Mouse (Mus musculus) R1 (cell line): Measurements from ENCODE around the gene Gm20422.
A peak's percentile ranks its signal among the peaks of the same experiment; 100 is the strongest.

Experiments
- DNase-seq: peaks from one replicate; pipeline ENCODE4 v3.0.0-alpha.2; 2018; ENCODE audit warnings: low read depth, low spot score

The Gm20422 gene

DNA sequence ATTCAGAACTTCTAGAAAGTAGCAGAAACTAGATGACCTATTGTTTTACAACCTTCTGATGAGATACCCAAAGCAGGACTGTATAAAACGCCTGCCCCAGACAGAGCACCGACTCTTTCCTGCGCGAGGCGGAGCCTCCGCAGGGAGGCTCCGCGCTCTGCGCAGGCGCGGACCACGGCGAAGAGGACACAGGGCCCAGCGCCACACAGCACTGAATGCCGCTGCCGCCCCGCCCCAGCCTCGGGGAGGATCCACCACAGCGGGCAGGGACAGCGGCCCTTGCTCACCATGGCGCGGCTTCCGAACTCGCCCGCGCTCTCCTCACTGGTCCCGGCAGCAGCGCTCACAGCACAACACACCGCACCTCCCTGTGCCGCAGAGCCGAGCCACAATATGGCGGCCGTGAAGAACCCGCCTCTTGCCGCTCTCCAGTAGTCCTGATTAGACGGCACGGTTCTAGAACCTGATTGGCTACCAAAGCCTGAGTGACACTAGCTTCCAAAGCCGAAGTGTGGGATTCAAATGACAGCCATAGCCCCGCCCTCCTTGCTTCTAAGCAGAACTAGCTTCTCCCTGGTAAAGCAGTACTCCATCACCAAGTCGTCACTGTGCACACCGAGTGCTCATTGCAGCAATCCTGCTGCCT, at the start of gene Gm20422:
Gm20422 (minus strand) TSS at position 384 of the 646 bp plus-strand sequence.
- peak; percentile 100 for DNase-seq

DNA sequence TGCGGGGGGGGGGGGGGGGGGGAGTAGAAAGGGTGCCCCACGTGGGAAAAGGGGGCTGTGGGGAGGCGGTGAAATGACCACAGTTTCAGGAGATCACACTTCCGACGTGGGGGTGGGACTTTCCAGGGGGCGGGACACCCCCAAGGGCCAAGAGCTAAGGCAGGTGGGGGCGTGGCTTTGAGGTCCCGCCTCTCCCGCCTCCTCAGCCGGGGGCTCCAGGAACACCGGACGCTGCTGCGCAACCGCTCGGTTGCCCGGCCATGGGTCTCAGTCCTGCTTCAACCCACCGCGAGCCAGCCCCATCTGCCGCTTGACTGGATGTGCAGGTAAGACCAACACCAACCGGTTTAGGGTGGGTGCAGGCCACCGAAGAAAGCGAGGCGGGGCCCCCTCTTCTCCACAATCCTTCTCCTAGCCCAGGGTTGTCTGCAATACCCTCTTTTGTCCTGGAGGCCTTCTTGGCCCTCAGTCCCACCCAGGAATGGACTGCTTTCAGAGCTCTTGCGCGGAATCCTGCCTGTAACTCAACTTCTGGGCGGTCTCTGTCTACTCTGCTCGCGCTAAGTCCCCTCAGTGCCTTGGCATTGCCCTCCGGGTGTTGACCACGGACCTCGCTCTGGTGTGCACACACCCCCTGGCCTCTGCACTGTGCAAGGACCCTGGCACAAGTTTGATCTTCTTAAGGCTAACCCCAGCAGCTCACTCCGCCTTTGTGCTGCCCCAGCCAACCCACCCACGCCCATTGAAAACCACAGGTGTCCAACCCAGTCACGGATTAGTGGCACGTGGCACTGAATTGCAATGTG, 47.9 kb upstream of the Gm20422 start, which contains the start of gene Lpar2:
Lpar2 (plus strand) TSS at position 44 of the 806 bp plus-strand sequence.
- DNase-seq: peak; percentile 85

DNA sequence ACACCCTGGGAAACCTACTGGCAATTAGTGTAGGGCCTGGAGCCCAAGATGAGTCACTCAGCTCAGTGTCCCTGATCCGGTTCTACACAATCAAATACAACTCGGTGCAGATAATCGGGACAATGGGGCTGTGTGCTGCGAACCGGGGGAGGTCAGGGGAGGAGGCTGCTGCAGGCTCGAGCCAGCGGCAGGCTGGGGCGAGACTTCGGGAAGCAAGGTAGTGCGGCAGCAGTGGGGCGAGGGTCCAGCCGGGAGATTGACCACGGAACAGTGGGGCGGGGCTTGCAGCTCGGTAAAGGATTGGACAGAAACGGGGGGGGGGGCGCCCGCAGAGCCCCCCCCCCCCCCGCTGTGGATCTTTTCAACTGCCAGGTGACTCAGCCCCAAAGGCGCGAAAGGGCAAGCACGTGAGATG, 47.3 kb upstream of the Gm20422 start:
- DNase-seq: peak; percentile 73

DNA sequence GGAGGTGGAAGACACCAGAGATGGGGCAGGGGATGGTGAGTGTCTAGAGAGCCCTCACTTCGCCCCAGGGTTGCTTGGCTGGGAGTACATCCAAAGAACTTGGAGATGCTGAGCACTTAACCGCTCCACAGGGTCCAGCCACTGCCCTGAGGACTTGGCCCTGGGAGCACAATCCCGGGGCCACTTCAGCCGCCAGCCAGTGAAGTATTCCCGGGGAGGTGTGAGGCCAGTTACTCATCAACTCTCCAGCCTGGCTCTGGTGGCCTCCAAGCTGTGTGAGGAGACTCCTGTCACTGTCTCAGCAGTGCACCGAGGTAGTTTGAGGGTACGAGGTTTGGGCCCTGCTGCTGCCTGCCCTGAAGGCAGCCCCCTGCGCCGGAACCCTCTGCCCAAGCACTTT, 45.8 kb upstream of the Gm20422 start:
- no peak for DNase-seq

DNA sequence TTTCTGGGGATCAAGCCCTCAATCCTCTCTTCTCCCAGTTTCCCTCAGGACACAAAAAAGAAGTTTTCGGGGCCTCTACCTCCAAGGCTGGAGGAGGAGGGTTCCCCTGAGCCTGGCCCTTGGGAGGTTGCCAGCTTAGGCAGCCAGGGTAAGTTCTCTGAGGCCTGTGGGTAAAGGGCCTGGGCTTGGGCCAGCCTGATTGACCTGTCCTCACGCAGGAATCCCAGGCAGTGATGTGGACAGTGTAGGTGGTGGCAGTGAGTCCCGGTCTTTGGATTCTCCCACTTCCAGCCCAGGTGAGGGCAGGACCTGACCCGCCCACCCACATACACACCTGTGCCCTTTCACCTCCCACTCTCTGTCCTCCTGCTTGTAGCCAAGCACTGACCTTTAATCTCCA, 40.7 kb upstream of the Gm20422 start:
- DNase-seq: no peak

DNA sequence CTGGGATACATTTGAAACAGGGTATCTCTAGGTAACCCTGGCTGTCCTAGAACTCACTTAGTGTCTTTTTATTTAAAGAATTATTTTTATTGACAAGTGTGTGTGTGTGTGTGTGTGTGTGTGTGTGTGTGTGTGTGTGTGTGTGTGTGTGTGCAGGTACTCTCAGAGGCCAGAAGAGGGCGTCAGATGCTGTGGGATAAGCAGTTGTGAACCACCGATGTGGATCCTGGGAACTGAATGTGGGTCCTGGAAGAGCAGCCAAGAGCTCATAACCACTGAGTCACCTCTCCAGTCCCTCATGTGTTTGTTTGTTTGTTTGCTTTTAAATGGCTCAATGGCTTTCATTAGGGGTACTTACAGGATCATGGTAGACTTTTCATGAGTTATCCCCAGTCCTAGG, 40.2 kb upstream of the Gm20422 start:
- peak; percentile 79 for DNase-seq

DNA sequence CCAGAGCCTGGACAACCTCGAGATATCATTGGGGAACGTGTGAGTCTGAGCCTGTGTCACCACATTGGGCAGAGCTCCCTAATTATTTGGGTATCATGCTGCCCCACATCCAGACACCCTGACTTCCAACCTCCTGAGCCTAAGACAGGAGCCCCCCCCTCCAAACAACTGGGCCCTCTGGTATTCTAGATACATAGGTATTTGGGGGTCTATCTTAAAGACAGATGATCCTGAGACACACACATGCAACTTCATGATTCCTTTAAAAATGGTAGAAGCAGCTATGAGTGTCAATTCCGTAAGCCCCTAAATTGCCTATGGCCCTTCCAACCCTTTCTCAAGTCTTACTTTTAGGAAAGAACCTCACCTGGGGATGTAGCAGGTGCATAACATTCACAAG, 35.1 kb upstream of the Gm20422 start:
- DNase-seq: no peak

DNA sequence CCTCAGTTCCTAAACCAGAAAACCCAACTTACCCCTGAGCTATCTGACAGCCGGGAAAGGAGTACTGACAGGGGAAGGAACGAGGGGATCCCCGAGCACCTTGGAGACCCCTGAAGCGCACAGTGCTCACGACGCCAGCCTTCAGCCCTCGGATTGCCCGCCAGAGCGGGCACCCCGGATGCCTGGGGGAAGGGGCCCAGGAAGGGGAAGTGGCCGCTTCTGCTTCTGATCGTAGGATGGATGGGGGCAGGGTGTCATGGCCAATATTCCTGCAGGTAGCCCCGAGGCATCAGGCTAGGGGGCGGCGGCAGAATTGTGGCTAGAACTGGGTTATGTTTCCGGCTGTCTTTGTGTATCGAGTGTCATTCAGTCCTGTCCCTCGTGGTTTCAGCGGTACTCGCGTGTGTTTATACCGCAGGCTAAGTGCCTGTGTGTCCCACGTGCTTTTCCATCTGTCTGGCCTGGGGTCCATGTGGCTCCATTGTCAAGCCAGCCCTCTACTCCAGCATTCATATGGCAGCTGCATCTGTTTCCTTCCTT, 34.2 kb upstream of the Gm20422 start:
- no peak for DNase-seq

DNA sequence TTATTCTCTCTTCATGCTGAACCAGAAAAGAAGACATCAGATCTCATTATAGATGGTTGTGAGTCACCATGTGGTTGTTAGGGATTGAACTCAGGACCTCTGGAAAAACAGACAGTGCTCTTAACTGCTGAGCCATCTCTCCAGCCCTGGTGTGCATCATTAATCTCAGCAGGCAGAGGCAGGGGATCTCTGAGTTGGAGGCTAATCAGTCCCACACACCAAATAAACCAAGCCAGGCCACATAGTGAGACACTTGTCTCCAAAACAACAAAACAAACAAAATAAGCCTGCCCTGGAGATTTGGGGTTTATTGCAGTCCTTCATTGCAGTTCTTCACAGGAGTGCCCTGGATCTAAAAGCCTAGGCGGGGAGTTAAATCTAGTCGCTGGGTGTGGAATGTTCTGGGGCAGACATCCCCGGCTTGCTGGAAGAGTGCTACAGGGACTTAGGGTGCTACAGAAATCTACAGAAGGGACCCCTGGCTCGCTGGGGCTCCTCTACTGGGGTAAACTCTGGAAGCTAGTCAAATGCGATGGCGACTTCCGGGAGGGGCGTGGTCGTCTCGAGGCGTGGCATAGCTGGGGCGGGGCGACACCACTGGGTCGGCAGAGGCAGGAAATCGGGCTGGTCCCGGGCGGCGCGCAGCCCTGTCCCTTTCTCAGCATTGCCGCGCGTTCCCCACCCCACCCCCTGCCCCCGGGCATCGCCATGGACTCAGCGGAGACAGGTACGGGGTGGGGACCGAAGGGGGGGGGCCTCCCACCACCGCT, 33.6 kb upstream of the Gm20422 start, which contains the start of gene Gmip:
Gmip (plus strand) TSS at position 586 of the 770 bp plus-strand sequence.
- peak; percentile 78 for DNase-seq

DNA sequence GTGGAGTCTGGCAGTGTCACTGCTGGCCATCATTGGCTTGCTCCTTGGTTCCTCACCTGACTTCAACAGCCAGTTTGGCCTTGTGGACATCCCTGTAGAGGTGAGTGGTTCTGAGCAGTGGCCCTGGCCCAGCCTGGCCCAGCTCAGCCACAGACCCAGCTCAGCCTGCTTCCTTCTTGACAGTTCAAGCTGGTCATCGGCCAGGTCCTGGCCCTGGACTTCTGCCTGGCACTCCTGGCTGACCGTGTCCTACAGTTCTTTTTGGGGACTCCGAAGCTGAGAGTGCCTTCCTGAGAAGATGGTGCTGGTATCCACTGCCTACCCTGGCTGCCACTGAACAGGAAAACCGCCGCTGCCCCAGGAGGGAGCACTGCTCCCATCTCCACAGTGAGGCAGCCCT, 32.5 kb upstream of the Gm20422 start:
- DNase-seq: no peak

DNA sequence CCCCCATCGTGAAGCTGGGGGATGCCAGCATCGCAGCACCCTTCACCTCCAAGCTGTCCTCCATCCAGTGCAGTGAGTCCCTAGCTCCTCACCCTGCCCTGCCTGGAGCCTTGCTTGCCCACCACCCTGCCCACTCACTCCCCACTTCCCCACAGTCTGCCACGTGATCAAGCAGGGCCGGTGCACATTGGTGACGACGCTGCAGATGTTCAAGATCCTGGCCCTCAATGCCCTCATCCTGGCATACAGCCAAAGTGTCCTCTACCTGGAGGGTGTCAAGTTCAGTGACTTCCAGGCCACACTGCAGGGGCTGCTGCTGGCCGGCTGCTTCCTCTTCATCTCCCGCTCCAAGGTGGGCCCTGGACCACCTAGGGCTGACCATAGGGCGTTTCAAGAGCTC, 30.8 kb upstream of the Gm20422 start:
- no peak for DNase-seq

DNA sequence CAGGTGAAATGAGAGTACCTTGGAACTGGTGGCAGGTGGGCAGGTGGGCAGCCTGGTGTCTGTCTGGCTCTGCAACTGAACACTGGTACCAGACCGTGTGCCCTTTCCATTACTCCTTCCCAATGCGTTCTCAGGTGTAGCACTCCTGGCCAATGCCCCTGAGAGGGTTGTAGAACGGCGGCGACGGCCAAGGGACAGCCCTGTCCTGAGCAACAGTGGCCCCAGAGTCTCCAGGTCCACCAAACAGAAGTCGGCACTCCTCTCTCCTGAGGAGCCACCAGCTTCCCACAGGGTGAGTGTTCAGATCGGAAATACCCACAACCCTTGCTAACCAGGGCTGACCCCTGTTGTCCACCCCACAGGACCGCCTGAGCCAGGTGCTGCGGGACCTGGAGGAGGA, 30.4 kb upstream of the Gm20422 start:
- DNase-seq: no peak

DNA sequence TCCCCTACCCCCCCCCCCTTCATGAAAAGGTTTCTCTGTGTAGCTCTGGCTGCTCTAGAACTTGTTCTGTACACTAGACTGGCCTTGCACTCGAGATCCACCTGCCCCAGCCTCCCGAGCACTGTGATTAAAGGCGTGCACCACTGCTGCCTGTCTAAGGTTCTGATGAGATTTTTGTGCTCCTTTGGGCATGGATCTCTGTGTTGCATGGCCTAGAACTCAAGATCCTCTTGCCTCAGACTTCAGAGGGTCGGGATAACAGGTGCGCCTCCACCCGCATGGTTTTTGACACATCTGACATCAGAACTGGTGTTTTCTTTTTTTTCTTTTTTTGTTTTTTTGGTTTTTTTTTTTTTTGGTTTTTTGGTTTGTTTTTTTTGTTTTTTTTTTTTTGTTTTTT, 29.9 kb upstream of the Gm20422 start:
- no peak for DNase-seq

DNA sequence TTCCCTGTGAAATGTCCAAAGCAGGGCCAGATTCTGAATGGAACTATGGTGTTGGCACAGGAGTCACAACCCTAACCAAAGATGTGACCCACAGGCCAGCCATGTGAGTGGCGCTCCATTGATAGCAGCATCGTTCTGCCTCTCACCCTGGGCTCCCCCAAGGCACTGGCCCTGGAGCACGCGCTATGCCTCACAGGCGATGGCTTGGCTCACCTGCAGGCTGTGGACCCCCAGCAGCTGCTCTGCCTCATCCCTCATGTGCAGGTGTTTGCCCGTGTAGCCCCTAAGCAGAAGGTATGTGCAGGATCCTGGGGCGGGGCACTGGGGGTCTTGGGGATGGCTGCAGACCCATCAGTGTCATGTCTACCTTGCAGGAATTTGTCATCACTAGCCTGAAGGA, 28.7 kb upstream of the Gm20422 start:
- DNase-seq: no peak

DNA sequence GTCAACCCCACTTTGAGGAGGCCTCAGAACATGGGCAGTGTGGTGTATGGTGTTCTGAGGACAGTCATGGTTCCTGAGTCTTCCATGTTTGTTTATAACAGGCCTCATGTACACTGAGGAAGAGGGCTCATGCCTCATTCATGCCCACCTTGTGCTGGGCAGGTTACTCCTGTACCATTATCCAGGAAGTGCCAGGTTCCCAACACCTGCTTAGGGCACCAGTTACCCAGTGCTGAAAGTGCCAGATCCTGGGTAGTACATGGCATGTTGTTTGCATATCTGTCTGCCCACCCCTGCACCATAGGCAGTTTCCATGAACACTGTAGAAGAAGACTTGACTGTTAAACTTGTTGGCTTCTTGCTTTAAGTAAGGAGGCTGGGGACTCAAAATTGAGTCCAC, 27.5 kb upstream of the Gm20422 start:
- no peak for DNase-seq

DNA sequence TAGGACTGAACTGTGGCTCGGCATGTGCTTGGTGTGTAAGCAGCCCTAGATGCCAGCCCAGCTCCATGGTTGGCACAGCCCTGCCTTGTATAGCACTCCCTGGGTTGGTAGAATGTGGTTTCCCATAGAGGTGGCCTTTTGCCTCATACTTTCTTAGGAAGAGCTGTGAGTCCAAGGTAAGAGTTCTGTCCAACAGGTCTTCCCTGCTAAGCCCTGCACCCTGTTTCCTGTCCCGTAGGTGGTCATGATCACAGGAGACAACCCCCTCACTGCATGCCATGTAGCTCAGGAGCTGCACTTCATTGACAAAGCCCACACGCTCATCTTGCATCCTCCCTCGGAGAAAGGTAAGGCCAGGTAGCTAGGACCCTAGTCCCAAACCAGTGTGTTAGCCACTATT, 27.1 kb upstream of the Gm20422 start:
- DNase-seq: no peak

DNA sequence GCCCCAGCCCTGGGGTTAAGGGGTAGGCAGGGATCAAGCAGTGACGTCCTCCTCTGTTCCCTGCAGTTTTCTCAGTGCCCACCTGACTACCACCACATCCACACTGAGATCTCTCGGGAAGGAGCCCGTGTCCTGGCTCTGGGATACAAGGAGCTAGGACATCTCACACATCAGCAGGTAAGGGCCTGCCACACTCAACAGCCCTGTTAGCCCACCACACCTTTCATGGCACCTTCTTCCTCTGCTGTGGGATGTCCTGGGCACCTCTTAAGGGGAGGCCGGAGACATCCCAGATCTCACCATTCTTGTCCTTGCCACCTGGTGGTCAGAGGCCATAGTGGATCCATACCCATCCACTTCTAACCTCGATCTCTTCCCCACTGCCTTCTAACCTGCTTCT, 25.3 kb upstream of the Gm20422 start:
- no peak for DNase-seq

DNA sequence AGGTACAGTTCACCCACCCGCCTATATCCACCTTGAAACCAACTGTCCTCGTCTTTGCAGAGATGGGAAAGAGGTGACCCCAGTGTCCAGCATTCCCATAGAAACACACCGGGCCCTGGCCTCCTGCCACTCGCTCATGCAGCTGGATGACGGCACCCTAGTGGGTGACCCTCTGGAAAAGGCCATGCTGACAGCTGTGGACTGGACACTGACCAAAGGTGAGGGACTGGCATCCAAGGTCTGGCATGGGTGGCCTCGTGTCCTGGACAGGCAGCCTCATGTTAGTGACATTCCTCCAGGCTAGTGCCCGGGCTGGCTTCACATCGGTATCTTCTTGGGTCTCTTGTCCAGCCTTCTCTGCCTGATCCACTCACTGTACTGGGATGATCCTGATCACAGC, 24.6 kb upstream of the Gm20422 start:
- DNase-seq: no peak

DNA sequence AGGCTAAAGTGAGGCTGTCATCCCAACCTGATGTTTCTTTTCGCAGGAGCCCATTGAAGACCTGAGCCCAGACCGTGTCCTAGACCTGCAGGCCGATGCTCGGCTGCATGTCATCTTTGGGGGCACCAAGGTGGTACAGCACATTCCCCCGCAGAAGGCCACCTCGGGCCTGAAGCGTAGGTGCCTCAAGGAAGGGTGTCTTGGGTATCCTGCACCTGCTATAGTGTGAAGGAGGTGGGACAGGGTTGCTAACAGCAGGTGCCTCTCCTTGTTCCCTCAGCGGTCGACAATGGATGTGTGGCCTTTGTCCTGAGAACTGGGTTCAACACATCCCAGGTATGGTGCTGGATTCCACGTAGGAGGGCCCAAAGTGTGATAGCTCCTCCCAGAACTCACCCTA, 23.0 kb upstream of the Gm20422 start:
- DNase-seq: no peak

DNA sequence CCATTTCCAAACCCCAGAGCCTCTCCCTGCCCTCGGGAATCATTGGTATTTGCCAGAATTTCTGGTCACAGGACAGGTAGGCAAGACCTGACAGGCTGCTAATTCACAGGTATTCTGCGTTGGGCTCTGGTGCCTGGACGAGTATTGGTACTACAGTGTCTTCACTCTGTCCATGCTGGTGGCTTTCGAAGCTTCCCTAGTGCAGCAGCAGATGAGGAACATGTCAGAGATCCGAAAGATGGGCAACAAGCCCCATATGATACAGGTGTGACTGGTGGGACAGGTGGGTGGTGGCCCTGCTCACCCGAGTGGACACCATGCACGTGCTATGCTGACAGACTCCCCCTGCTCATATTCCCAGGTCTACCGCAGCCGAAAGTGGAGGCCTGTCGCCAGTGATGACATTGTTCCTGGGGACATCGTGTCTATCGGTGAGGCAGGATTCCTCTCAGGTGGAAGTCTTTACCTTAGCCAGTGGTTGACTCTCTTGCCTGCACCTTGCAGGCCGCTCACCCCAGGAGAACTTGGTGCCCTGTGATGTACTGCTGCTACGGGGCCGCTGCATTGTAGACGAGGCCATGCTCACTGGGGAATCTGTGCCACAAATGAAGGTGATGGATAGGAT, 22.1 kb upstream of the Gm20422 start:
- no peak for DNase-seq

DNA sequence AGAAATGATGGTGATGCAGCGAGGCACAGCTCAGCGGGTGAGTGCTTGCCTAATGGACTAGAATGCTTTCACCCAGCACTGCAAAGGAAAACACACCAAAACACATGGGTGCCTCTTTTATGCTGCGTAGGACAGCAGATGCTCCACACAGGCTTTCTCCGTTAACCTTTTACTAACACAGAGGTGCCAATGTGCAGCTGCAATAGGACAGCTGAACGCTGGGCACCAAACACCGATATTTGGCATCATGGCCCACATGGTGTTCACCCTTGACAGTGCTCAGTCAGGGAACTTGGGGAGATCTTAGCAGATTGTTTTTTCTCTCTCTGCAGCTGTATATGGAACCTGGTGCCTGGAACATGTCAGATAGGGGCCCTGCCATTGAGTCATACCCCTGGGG, 20.2 kb upstream of the Gm20422 start:
- no peak for DNase-seq

DNA sequence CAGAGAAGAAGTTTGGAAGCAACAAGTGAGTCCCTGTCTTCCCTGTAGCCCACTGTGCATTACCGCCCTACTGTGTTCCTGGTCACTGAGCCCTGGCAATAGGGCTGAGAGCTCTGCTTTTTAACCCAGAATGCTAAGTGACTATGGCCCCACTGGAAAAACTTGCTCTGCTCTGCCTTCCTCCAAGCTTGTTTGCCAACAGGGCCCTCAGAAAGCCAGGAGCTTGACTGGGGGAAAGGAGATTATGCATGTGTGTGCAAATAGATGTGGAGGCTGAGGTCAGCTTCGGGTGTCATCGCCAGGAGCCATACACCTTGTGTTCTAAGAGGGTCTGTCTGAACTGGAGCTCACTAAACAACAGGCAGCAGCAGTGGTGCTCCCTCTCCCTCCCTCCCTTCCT, 19.4 kb upstream of the Gm20422 start:
- no peak for DNase-seq
